Mouse (Mus musculus): ENCODE results near the gene Vmn1r28.
"Not testable (repeated sequence)": the region's sequence is repeated elsewhere in the genome, so short reads cannot be mapped to it uniquely, and the experiment has no call there.

Vmn1r28 gene

DNA sequence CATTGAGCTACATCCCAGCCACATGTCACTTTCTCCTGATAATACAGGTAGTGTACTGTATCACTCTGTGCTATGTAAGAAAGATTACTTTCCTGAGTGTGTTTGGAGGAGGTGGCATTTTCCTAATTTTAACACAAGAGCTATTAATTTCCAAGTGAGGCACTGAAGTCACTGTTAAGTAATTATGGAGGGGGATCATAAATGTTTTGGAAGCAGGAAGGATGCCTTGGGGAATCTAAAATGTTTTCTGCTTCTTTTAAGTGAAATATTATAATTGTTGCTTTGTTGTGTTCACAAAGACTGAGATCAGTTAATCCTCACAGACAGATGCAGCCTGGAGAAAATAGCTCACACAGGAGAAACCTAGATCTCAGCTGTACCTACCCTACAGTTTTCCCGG lies at the start of gene Vmn1r28:
Gene Vmn1r28 (plus strand): TSS at position 301 of the 400 bp plus-strand sequence.
- no peak for DNase-seq (ENCODE audit: low read depth)

DNA sequence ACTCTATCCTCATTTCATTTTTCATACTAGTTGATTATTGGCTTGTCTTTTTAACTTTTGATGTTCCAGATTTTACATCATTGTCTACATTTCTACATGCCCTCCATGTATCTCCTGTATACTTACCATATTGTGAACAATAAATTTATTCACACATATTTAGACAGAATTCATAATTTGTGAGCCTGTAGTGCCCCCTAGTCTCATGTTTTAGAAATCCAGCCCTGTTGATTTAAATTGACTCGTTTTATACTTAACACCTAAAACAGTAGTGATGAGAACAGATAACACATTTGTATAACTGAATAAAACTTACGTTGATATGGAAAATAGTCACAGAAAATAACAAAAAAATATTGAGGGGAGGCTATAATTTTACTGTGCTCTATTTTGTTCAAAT lies 45.7 kb upstream of the Vmn1r28 start:
- no peak for DNase-seq (ENCODE audit: low read depth)

DNA sequence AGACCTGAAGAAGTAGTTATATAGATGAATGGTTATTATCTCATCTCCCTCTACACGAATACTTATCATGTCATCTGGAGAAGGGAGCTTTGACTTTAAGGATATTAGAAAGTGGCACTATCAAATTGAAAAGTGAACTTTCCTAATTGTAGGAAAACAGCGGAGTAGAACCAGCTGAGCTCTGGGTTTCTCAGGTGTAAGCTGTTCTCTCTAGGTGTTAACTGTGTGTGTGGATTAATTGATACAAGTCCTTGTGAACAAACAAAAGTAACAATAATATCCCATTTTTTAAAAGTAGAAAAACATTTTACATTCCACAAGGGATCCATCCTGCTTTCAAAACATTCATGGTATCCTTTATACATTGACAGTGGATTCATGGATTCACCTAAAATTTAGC lies 43.1 kb upstream of the Vmn1r28 start, which contains the start of gene Vmn1r27:
Gene Vmn1r27 (minus strand): TSS at position 101 of the 400 bp plus-strand sequence.
- no peak for DNase-seq (ENCODE audit: low read depth)

DNA sequence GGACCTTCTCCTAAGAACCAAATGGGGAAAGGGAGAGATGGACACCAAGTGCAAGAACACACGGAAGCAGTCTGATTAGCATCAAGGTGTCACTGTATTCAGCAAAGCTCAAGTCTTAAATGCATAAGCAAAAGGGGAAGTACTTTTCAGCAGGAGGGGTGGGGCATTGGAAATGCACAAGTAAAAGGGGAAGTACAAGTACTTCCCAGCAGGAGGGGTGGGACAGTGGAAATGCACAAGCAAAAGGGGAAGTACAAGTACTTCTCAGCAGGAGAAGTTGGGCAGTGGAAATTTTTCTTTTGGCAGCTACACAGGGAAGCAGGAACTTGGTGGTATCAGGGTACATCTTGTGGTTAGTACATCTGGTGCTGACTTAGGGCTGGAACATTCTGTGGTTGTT lies 17.8 kb downstream of the Vmn1r28 start:
- DNase-seq (ENCODE audit: low read depth), result not testable (repeated sequence)

DNA sequence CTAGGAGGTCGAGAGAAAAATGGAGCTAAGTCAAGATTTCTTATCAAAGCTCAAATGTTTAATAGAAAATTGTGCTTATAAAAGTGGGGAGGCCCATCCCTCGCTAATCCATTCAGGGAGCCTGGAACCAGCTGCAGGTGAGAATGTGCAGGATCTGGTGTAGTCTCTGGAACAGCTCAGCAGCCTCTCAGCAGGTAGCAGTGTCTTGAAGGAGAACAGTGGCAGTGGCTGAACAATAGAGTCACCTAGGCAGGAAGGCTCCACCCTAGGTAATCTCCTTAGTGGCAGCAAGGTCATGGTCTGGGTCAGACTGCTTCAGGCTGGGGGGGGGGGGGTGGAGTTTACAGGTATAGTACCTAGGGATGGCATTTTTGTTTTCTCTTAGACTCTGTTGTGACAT lies 30.4 kb downstream of the Vmn1r28 start:
- no peak for DNase-seq (ENCODE audit: low read depth)

DNA sequence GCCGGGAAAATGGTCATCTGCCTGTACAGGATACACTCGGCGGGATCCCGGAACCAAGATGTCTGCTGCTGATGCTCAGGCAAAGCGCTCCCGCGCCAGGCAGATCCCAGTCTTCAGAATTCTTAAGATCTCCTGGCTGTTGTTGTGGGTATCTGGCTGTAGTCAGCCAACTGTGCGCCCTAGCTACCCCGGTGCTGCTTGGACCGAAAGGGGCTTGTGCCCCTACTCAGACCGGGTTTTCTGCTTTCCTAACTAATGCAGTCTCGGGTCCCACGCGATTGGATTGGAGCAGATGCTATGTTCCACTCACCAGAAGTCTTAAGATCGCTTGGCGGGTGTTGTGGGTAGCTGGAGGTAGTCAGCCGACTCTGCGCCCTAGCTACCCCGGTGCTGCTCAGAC lies 36.7 kb downstream of the Vmn1r28 start:
- DNase-seq (ENCODE audit: low read depth), result not testable (repeated sequence)

DNA sequence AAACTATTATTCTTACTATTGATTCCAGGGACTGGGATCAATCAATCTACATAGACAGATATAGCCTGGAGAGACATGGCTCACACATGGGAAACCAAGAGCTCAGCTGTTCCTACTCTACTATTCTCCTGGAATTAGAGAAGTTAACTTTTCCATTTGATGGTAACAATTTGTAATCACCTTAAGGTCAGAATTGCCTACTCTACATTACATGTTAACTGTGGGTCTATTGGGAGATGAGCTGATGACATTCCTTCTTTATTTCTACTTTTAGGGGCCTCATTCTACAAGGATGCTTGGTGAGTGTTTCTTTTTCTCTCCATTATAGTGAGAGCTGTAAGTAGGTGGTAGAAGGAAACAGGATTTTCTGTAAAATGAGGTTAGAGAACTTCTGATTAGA lies 39.4 kb downstream of the Vmn1r28 start, which contains the start of gene Vmn1r29:
Gene Vmn1r29 (plus strand): TSS at position 301 of the 400 bp plus-strand sequence.
- no peak for DNase-seq (ENCODE audit: low read depth)

All from fibroblast of lung, adult 2 months (primary cell).